Mouse (Mus musculus) midbrain, postnatal 0 days (tissue): ENCODE measurements at regions not wholly inside any gene's neighbourhood (a gene's known extent, or its start where the extent isn't known, plus 50 kb on each side); places are given as distances from the start of the nearest gene placed in this dataset.

Experiments
- ATAC-seq: fragments of 200-750 bp; cut with Nextera tagmentation; 2 replicates; pipeline ENCODE4 v1.8.0; 2017; ENCODE audit warnings: moderate number of reproducible peaks, mild to moderate bottlenecking, moderate TSS enrichment, moderate library complexity; ENCODE audit not compliant: low FRiP score
- DNase-seq: peaks from one replicate; pipeline ENCODE4 v3.0.0-alpha.2; 2015; ENCODE audit warnings: low spot score
- H3K27ac ChIP-seq: fragments of 300-500 bp; sonication (generic); 2 replicates; pipeline ENCODE4 v1.5.1; 2014; ENCODE audit warnings: low read depth, mild to moderate bottlenecking, low read length, mixed read lengths
- H3K27me3 ChIP-seq: fragments of 300-500 bp; sonication (generic); 2 replicates; pipeline ENCODE4 v1.6.1; 2014; ENCODE audit warnings: low read length, control low read depth, mixed read lengths; ENCODE audit not compliant: insufficient read depth
- H3K36me3 ChIP-seq: fragments of 300-500 bp; sonication (generic); 2 replicates; pipeline ENCODE4 v1.6.1; 2014; ENCODE audit warnings: low read length, control low read depth, mixed read lengths; ENCODE audit not compliant: insufficient read depth
- H3K4me1 ChIP-seq: fragments of 300-500 bp; sonication (generic); 2 replicates; pipeline ENCODE4 v1.6.1; 2014; ENCODE audit warnings: mild to moderate bottlenecking, control low read depth, antibody characterized with exemption, low read length, mixed read lengths; ENCODE audit not compliant: insufficient read depth
- H3K4me2 ChIP-seq: fragments of 300-500 bp; sonication (generic); 2 replicates; pipeline ENCODE4 v1.6.1; 2014; ENCODE audit warnings: low read depth, mild to moderate bottlenecking, low read length, mixed read lengths; ENCODE audit not compliant: poor library complexity, severe bottlenecking
- H3K4me3 ChIP-seq: fragments of 300-500 bp; sonication (generic); 2 replicates; pipeline ENCODE4 v1.5.1; 2014; ENCODE audit warnings: low read depth, mild to moderate bottlenecking, low read length, moderate library complexity
- H3K9ac ChIP-seq: fragments of 300-500 bp; sonication (generic); replicated peaks from 2 replicates; pipeline ENCODE4 v1.6.1; 2014; ENCODE audit warnings: mild to moderate bottlenecking, low read length, moderate library complexity, mixed read lengths; ENCODE audit not compliant: poor library complexity, severe bottlenecking
- H3K9me3 ChIP-seq: fragments of 300-500 bp; sonication (generic); 2 replicates; pipeline ENCODE4 v1.6.1; 2016; ENCODE audit warnings: low read length, control low read depth
- CTCF ChIP-seq: IDR thresholded peaks from 2 replicates; pipeline ENCODE4 v1.5.1; 2016; ENCODE audit warnings: antibody characterized with exemption, mild to moderate bottlenecking
- WGBS: fragments of 180-500 bp; shearing (Covaris S2); extraction: QIAGEN DNeasy Blood & Tissue Kit; methylation state at CpG from one replicate; pipeline ENCODE4 v1.1.7; 2014; 5-methylcytosine and 5-hydroxymethylcytosine counted together

DNA sequence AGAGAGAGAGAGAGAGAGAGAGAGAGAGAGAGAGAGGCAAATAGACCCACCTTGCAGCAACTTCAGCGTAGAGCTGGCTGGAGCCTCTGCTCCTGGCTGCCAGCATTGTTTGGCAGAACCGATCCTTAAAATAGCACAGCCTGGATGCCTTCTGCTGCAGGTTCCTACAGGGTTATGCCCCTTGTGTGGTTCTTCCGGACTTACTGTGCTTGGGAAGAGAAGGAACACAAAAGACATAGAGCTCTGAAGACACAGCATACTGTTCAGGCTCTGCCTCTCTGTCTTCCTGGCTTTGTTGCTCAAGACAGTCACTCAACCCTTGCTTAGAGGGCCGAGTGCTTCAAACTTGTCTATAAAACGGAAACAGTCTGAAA lies 86.2 kb upstream of the Slc25a26 start:
- Histone ChIP-seq H3K27me3 (no peaks in the 10 kb centered on the region), H3K27ac (no peak overlapping the region), H3K4me3 (no peak overlapping the region), H3K4me1 (no peaks in the 10 kb centered on the region), H3K36me3 (no peaks in the 10 kb centered on the region), H3K9ac (no peak overlapping the region), H3K4me2 (no peak overlapping the region), H3K9me3 (no peaks in the 10 kb centered on the region)
- ATAC-seq (no peak), DNase-seq (no peak)
- TF ChIP-seq CTCF, result no peak
- 81% methylated on average over 5 of the region's 5 CpGs for WGBS

DNA sequence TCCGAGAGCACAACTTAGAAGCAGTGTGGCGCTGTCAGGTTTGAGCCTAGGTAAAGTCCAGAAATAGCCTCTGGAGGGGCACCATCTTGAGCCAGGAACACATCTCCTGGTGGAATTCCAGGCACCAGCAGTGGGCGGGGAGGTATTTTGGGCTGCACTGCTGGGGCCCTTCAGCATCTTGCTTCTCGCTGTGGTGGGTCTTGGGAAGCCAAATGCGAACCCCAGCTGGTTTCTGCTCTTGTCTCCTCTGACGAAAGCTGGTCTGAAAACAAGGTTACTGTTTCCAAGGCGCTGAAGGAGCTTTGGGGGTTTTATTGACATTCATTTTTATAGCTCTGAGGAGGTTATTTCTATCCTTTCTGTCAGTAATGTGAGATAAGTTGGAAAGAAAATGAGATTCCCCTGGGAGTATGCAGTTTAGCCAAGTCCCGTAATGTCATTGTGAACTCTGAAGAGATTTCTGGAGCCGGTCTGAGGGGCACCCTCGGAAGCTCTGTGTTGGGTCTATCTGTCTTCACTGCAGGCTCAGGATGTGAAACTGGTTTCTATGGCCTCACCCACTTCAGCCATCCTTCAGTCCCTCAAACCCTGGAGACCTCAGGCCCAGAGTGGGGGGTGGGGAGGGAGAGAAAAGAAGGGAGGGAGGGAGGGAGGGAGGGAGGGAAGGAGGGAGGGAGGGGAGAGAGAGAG lies 86.7 kb upstream of the Slc25a26 start:
- Histone ChIP-seq H3K9me3 (no peaks in the 10 kb centered on the region), H3K27ac (no peak overlapping the region), H3K4me1 (no peaks in the 10 kb centered on the region), H3K27me3 (no peaks in the 10 kb centered on the region), H3K4me3 (no peak overlapping the region), H3K4me2 (no peak overlapping the region), H3K9ac (no peak overlapping the region), H3K36me3 (no peaks in the 10 kb centered on the region)
- ATAC-seq (no peak), DNase-seq (no peak)
- TF ChIP-seq CTCF, result no peak
- 75% methylated on average over 10 of the region's 10 CpGs for WGBS

DNA sequence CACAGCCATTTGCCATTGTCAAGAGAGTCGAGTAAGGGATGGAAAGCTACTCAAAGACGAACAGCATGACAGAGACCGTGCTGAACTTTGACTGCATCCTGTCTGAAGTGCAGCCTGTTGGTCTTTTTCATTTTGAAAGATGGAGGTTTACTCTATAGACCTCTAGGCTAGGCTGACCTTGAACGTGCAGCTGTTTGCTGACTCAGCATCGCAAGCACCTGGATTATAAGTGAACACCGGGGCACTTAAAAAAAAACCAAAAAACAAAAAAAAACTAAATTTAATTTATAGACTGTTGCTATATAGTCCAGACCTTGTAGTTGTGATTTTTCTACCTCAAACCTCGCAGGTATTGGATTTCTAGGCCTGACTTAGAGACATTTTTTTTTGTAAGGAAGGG lies 87.8 kb upstream of the Slc25a26 start:
- Histone ChIP-seq H3K4me2 (no peak overlapping the region), H3K9ac (no peak overlapping the region), H3K9me3 (no peaks in the 10 kb centered on the region), H3K27ac (no peak overlapping the region), H3K4me3 (no peak overlapping the region), H3K4me1 (no peaks in the 10 kb centered on the region), H3K36me3 (no peaks in the 10 kb centered on the region), H3K27me3 (no peaks in the 10 kb centered on the region)
- 87% methylated on average over 7 of the region's 7 CpGs for WGBS
- ATAC-seq (no peak), DNase-seq (no peak)
- TF ChIP-seq CTCF, result no peak

DNA sequence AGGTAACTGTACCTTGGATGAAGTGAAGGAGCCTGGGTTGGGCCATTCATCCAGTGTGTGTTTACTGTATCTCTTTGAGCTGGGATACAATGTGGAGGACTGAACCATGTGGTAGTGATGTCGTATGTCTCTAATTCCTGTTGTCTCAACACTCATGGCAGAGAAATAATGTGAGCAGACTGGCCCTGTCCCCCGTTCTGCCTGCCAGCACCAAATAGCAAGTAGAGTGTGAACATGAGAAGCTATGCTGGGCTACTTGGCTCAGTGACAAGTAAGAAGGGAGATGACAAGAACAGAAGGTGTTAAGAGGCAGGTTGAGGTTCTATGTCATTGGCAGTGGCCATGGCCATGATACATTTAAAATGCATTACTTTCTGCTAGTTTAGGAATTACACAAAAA lies 89.7 kb upstream of the Slc25a26 start:
- WGBS, result 75% methylated on average over 2 of the region's 2 CpGs
- Histone ChIP-seq H3K27ac (no peak overlapping the region), H3K9me3 (no peaks in the 10 kb centered on the region), H3K4me1 (no peaks in the 10 kb centered on the region), H3K27me3 (no peaks in the 10 kb centered on the region), H3K9ac (no peak overlapping the region), H3K4me2 (no peak overlapping the region), H3K4me3 (no peak overlapping the region), H3K36me3 (no peaks in the 10 kb centered on the region)
- DNase-seq (no peak), ATAC-seq (no peak)
- TF ChIP-seq CTCF, result no peak

DNA sequence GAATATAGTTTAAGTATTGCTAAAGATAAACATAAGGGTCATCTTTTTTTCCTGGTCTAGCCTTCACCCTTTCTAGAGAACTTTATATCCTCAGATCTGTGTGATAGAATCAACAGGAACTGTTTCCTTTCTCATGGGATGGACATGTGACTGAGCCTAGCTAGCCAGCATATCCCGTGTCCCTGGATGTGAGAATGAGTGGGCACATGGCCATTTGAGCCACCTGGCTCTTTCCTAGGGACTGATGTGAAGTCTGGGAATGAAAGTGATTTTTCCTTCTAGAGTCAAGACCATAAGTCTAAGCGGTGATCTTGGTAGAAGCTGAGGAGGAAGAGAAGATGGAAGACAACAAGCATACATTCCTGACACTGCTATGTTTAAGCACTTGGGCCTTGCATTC lies 91.1 kb upstream of the Slc25a26 start:
- no peak for DNase-seq
- Histone ChIP-seq H3K4me3 (no peak overlapping the region), H3K9ac (no peak overlapping the region), H3K4me2 (no peak overlapping the region), H3K27me3 (no peaks in the 10 kb centered on the region), H3K27ac (no peak overlapping the region), H3K4me1 (no peaks in the 10 kb centered on the region), H3K36me3 (no peaks in the 10 kb centered on the region), H3K9me3 (no peaks in the 10 kb centered on the region)
- TF ChIP-seq CTCF, result no peak
- WGBS, result 94% methylated on average over 2 of the region's 2 CpGs
- ATAC-seq, result no peak

DNA sequence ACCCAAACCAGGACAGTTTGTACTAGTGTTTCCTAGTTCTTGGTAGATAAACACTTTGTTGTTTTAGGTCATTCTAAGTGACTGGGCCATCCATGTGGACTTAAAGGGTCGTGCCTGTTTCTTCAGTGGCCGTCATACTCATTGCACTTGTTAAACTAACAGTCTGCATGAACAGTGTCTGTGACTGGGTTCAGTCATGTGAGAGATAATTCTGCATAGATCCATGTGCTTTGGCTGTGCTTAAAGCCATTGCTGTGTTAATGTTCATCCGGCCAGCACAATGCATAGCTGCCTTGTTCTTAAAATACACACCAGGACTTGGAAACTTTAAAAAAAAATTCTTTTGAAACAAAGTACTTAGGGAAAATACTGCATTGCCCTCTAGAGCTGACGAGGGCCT lies 92.4 kb upstream of the Slc25a26 start:
- no peak overlapping the region for H3K27ac ChIP-seq
- H3K36me3 ChIP-seq, result no peaks in the 10 kb centered on the region
- no peak for TF ChIP-seq CTCF
- no peak overlapping the region for H3K4me2 ChIP-seq
- no peak overlapping the region for H3K9ac ChIP-seq
- H3K4me1 ChIP-seq, result no peaks in the 10 kb centered on the region
- H3K4me3 ChIP-seq, result no peak overlapping the region
- ATAC-seq (no peak), DNase-seq (no peak)
- WGBS, result 66% methylated on average over 4 of the region's 4 CpGs
- no peaks in the 10 kb centered on the region for H3K27me3 ChIP-seq
- H3K9me3 ChIP-seq, result no peaks in the 10 kb centered on the region
